Mouse (Mus musculus): ENCODE measurements at regions not wholly inside any gene's neighbourhood (a gene's known extent, or its start where the extent isn't known, plus 50 kb on each side); places are given as distances from the start of the nearest gene placed in this dataset.

DNA sequence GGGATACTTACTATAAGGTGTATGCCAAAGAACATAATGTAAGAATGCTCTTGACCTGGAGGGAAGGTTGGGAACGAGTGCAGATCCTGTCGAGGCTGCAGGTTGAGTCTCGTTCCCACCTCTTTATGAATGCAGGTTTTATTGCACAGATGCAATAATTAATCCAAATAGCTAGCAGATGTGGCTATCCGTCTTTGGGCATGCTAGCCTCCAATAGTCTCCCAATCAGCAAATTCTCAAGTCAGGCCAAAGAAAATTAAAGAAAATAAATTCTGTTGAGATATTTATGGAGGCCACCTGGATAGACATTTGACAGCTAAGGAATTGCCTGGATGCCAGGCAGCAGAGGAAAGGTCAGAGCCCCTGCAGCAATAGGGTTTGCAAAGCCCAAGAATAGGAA, 175.7 kb upstream of the Spag17 start:
- WGBS: 88% methylated on average over 4 of the region's 4 CpGs
- no peak for ATAC-seq

DNA sequence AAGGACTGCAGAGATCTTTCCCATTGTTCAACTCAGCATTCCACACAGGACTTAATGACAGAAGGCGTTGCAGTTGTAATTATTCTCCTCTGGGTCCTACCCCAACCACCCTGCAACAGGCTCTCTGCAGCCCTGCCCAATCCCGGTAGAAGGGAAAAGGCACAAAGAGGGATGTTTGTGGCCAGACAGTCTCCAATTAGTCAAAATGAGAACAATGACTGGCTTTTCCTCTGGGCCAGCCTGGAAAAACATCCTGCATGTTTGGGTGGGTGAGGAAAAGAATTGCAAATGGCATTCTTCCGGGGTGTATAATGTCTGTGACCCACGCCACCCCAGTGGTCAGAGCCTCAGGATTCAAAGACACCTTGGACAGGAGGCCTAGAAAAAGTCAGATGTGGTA, 168.8 kb upstream of the Spag17 start:
- Histone ChIP-seq H3K9ac (replicated peaks; ENCODE audit: low read length) (no peak overlapping the region), H3K4me2 (ENCODE audit: low read depth, low read length) (no peak overlapping the region), H3K27me3 (ENCODE audit: insufficient read depth, low read length) (no peaks in the 10 kb centered on the region), H3K27ac (no peak overlapping the region), H3K36me3 (ENCODE audit: insufficient read depth, low read length) (no peaks in the 10 kb centered on the region), H3K4me3 (ENCODE audit: low read length) (no peak overlapping the region), H3K4me1 (ENCODE audit: insufficient read depth, low read length) (no peaks in the 10 kb centered on the region), H3K9me3 (ENCODE audit: low read length) (no peaks in the 10 kb centered on the region)
- no peak for ATAC-seq
- 66% methylated on average over 4 of the region's 4 CpGs for WGBS
- no peak for TF ChIP-seq CTCF (IDR thresholded peaks at IDR 0.05; ENCODE audit: low read depth)
- DNase-seq (ENCODE audit: low spot score): no peak

More for the DNA sequence above, 175.7 kb upstream of the Spag17 start:
- no peak overlapping the region for H3K27ac ChIP-seq
- no peak overlapping the region for H3K4me2 ChIP-seq (ENCODE audit: low read depth, low read length)
- no peak overlapping the region for H3K9ac ChIP-seq (replicated peaks; ENCODE audit: low read length)
- no peaks in the 10 kb centered on the region for H3K9me3 ChIP-seq (ENCODE audit: low read length)
- no peak for DNase-seq (ENCODE audit: low spot score)
- H3K27me3 ChIP-seq (ENCODE audit: insufficient read depth, low read length): no peaks in the 10 kb centered on the region
- TF ChIP-seq CTCF (IDR thresholded peaks at IDR 0.05; ENCODE audit: low read depth): no peak
- H3K36me3 ChIP-seq (ENCODE audit: insufficient read depth, low read length): no peaks in the 10 kb centered on the region
- no peak overlapping the region for H3K4me3 ChIP-seq (ENCODE audit: low read length)
- H3K4me1 ChIP-seq (ENCODE audit: insufficient read depth, low read length): no peaks in the 10 kb centered on the region

DNA sequence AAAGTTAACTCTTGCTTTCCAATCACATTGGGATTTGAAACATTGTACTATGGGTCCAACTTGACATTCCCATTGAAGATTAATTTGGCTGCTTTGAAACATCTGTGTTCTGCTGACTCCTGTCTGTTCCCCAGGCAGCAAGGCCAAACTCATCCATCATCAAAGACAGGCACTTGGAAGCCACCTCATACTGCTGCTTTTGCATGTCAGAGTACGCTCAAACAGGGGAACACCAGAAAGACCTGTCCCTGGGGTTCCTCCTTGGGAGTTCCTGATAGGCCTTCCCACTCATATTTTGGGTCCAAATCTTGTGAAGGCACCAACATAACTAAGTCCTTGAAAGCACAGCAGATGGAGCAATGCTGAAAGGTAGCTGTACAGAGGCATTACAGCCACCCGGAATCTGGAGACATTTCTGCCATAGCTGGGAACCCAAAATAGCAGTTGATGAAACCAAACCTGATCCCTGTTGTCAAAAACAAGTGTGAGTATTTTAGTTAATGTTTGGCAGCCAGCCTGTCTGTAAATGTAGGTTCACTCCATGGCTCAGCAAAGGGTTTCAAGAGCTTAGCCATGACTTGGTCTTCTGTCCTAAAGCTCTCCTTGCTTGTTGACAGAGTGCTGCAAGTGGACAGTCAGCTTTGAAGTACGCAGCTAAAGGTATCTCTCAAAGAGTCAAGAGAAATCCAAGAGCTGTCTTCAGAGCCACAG, 147.0 kb upstream of the Spag17 start:
- Histone ChIP-seq H3K9ac (replicated peaks; ENCODE audit: low read length) (no peak overlapping the region), H3K36me3 (ENCODE audit: insufficient read depth, low read length) (no peaks in the 10 kb centered on the region), H3K27me3 (ENCODE audit: insufficient read depth, low read length) (no peaks in the 10 kb centered on the region), H3K4me3 (ENCODE audit: low read length) (no peak overlapping the region), H3K27ac (no peak overlapping the region), H3K9me3 (ENCODE audit: low read length) (no peaks in the 10 kb centered on the region), H3K4me1 (ENCODE audit: insufficient read depth, low read length) (no peaks in the 10 kb centered on the region), H3K4me2 (ENCODE audit: low read depth, low read length) (no peak overlapping the region)
- DNase-seq (ENCODE audit: low spot score) (no peak), ATAC-seq (no peak)
- no peak for TF ChIP-seq CTCF (IDR thresholded peaks at IDR 0.05; ENCODE audit: low read depth)
- WGBS: 82% methylated on average over 3 of the region's 3 CpGs

DNA sequence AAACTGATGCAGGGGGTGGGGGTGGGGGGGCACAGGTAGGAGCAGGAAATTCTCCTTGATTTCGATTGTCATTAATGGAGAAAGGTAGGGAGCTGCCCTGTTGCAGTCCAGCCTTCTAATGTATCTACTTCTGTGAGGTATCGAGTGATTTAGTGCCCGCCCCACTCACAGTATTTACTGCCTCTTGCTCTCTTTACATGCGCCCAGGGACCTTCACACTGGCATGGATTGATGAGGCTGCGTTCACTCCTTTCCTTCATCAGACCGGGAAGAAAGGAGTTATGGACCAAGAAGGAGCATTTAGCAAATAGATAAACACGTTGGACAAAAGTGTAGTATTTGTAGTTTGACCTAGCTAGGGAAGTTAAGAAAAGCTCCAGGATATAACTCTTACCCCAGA, 145.6 kb upstream of the Spag17 start:
- no peaks in the 10 kb centered on the region for H3K9me3 ChIP-seq (ENCODE audit: low read length)
- H3K27me3 ChIP-seq (ENCODE audit: insufficient read depth, low read length): no peaks in the 10 kb centered on the region
- ATAC-seq: no peak
- H3K27ac ChIP-seq: no peak overlapping the region
- no peak overlapping the region for H3K9ac ChIP-seq (replicated peaks; ENCODE audit: low read length)
- H3K36me3 ChIP-seq (ENCODE audit: insufficient read depth, low read length): no peaks in the 10 kb centered on the region
- H3K4me3 ChIP-seq (ENCODE audit: low read length): no peak overlapping the region
- no peak overlapping the region for H3K4me2 ChIP-seq (ENCODE audit: low read depth, low read length)
- WGBS: 77% methylated on average over 7 of the region's 7 CpGs
- no peaks in the 10 kb centered on the region for H3K4me1 ChIP-seq (ENCODE audit: insufficient read depth, low read length)
- DNase-seq (ENCODE audit: low spot score): no peak
- TF ChIP-seq CTCF (IDR thresholded peaks at IDR 0.05; ENCODE audit: low read depth): no peak

DNA sequence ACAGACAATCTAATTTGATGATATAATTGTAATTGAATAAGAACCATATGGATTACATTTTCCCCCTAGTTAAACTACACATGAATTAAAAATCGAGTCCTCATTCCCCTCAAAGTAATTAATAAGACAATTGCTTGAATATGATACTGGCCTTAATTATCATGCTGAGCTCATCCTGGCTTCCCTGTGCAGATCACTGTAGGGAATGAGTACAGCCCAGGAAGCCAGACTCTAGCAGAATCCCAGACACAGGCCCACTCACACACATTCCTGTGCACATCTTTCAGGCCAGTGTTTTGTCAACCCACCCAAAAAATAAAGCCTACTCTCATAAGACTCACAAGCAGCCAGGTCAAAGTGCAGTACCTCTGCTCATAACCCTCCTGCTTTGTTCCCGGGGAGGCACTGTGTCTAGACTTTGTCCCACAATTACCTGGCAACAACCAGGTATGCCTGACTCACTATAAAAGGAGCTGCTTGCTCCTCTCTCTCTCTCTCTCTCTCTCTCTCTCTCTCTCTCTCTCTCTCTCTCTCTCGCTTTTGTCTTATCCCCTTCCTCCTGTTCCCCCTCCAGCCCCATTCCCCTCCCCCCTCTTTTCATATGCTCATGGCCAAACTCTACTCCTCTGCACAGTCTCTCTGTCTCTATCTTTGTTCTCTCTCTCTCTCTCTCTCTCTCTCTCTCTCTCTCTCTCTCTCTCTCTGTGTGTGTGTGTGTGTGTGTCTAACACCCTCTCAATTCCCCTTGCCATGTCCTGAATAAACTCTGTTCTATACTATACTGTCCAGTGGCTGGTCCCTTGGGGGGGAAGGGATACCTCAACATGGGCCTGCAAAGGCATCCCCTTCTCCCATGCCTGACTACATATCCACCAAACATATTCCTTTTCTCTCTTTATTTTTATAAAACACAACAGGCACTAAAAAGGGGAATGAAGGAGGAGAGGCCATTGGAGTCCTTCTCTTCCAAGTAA, 143.7 kb upstream of the Spag17 start:
- no peak overlapping the region for H3K27ac ChIP-seq
- no peak overlapping the region for H3K4me2 ChIP-seq (ENCODE audit: low read depth, low read length)
- H3K4me1 ChIP-seq (ENCODE audit: insufficient read depth, low read length): no peaks in the 10 kb centered on the region
- no peaks in the 10 kb centered on the region for H3K27me3 ChIP-seq (ENCODE audit: insufficient read depth, low read length)
- DNase-seq (ENCODE audit: low spot score) (no peak), ATAC-seq (no peak)
- no peak for TF ChIP-seq CTCF (IDR thresholded peaks at IDR 0.05; ENCODE audit: low read depth)
- no peaks in the 10 kb centered on the region for H3K36me3 ChIP-seq (ENCODE audit: insufficient read depth, low read length)
- 57% methylated on average over 3 of the region's 3 CpGs for WGBS
- no peak overlapping the region for H3K4me3 ChIP-seq (ENCODE audit: low read length)
- H3K9ac ChIP-seq (replicated peaks; ENCODE audit: low read length): no peak overlapping the region
- no peaks in the 10 kb centered on the region for H3K9me3 ChIP-seq (ENCODE audit: low read length)

DNA sequence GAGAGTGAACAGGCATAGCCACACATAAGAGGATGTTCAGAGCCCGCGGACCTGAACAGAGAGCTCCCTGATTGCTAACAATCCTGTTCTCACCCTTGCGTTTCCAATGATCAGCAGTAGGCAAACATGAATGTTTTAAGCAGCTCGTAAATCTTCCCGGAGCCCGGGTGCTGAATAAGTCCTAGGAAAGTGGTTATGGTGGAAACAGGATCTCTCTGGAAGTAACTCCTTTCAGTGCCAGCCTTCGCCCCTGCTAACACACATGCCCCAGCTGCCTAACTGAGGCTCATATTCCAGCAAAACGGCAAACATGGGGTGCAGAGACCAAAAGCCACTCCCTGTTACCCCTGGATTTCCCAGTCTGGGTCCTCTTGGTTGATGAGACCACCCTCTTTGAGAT, 135.5 kb upstream of the Spag17 start:
- ATAC-seq: no peak
- Histone ChIP-seq H3K9ac (replicated peaks; ENCODE audit: low read length) (no peak overlapping the region), H3K27me3 (ENCODE audit: insufficient read depth, low read length) (no peaks in the 10 kb centered on the region), H3K27ac (no peak overlapping the region), H3K36me3 (ENCODE audit: insufficient read depth, low read length) (no peaks in the 10 kb centered on the region), H3K4me3 (ENCODE audit: low read length) (no peak overlapping the region), H3K4me1 (ENCODE audit: insufficient read depth, low read length) (no peaks in the 10 kb centered on the region), H3K9me3 (ENCODE audit: low read length) (no peaks in the 10 kb centered on the region), H3K4me2 (ENCODE audit: low read depth, low read length) (no peak overlapping the region)
- WGBS: 82% methylated on average over 8 of the region's 8 CpGs
- TF ChIP-seq CTCF (IDR thresholded peaks at IDR 0.05; ENCODE audit: low read depth): no peak
- no peak for DNase-seq (ENCODE audit: low spot score)
